Mouse (Mus musculus): ENCODE data around the gene Myg1. TPM values are rescaled to one million over a fixed set of nuclear protein-coding genes. Genes with fewer than 3 reads are reported as not detected.
"Not testable (repeated sequence)": the region's sequence is repeated elsewhere in the genome, so short reads cannot be mapped to it uniquely, and the experiment has no call there.

Gene Myg1
- polyA plus RNA-seq, 1 experiment, result 87.0 TPM

DNA sequence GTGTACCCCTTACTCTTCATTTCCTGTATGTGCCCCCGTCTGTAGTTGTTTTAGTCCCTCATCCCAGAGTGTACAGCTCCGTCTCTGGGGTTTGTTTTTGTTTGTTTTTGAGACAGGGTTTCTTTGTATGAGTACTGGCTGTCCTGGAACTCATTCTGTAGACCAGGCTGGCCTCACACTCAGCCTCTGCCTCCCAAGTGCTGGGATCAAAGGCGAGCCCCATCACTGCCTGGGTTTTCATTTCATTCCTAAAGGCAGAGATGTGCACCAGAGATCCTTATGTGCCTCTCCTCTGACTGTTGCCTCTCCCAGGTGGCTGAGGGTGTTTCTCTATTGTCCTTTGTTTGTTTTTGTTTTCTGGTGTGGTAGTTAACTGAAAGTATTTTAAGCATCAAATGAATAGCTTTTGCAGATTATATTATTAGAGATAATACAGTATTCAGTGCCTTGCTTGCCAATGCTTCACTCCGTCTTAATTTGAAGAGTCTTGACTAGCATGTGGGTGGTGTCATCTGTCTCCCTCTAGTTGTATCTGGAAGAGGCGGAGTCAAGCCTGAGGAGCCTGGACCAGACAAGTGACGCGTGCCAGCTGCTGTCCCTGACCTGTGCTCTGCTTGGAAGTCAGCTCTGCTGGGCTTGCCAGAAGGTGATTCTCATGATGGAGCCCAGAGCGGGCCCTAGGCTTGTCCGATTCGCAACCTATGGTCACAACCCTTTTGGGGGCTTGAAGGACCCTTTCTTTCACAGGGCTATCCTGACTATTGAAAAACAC, 21.2 kb upstream of the Myg1 start:
- no peak for TF ChIP-seq CTCF (IDR thresholded peaks at IDR 0.05; ENCODE audit: extremely low read depth, insufficient read depth, low read length)
- TF ChIP-seq POLR2A (IDR thresholded peaks at IDR 0.05; ENCODE audit: extremely low read depth, insufficient read depth, low read length), result no peak
- Histone ChIP-seq H3K27ac (ENCODE audit: insufficient read depth, low read length) (no peak overlapping the region), H3K4me3 (ENCODE audit: insufficient read depth, low read length) (no peak overlapping the region), H3K4me1 (ENCODE audit: control insufficient read depth, insufficient read depth, low read length) (no peaks in the 10 kb centered on the region)

DNA sequence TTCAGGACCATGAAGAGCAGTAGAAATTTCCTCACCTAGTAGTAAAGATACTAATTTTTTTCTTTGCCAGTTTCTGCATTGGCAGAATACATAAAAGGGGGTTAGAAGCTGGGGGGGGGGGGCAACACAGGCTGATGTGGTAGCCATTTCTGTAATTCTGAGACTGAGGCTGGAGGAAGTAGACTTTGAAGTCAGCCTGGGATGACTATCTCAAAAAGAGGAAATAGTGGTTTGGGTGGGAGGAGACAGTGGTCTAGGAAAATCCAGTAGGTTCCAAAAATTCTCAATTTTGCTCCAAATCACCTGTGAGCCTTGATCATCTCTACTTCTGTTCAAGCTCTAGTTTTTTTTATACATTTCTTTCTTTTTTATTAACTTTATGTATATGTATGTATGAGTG, 20.0 kb upstream of the Myg1 start:
- Histone ChIP-seq H3K4me3 (ENCODE audit: insufficient read depth, low read length) (no peak overlapping the region), H3K4me1 (ENCODE audit: control insufficient read depth, insufficient read depth, low read length) (no peaks in the 10 kb centered on the region), H3K27ac (ENCODE audit: insufficient read depth, low read length) (no peak overlapping the region)
- no peak for TF ChIP-seq POLR2A (IDR thresholded peaks at IDR 0.05; ENCODE audit: extremely low read depth, insufficient read depth, low read length)
- TF ChIP-seq CTCF (IDR thresholded peaks at IDR 0.05; ENCODE audit: extremely low read depth, insufficient read depth, low read length), result no peak

DNA sequence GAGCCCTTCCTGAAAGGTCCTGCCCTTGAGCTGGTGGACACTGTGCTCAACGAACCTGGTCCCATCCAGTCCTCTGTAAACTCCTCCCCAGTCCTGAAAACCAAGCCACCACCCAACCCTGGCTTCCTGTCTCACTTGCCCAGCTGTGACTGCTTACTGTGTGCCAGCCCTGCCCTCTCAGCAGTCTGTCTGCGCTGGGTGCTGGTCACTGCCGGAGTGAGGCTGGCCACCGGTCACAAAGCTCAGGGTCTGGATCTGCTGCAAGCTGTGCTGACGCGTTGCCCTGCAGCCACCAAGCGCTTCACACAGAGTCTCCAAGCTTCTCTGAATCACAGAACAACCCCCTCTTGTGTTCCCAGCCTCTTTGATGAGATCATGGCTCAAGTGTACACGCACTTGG, 16.2 kb upstream of the Myg1 start:
- H3K4me1 ChIP-seq (ENCODE audit: control insufficient read depth, insufficient read depth, low read length), result no peaks in the 10 kb centered on the region
- no peak overlapping the region for H3K27ac ChIP-seq (ENCODE audit: insufficient read depth, low read length)
- H3K4me3 ChIP-seq (ENCODE audit: insufficient read depth, low read length), result no peak overlapping the region
- TF ChIP-seq CTCF (IDR thresholded peaks at IDR 0.05; ENCODE audit: extremely low read depth, insufficient read depth, low read length) (no peak), POLR2A (IDR thresholded peaks at IDR 0.05; ENCODE audit: extremely low read depth, insufficient read depth, low read length) (no peak)

DNA sequence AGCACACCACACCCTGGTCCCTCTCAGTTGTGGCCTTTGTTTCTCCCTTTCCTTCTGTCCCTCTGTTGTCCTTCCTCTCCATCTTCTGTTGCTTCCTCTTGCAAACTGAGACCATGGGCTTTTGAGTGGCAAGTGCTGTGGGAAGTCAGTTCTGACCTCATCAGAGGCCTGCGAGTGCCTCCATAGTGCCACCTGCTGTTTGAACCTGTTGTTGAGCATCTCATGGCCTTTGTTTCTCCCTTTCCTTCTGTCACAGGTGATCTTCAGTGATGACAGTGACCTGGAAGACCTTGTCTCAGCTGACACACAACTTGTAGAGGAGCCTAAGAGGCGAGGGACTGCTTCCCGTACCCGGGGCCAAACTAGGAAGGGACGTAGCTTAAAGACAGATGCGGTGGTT, 15.2 kb upstream of the Myg1 start:
- no peak overlapping the region for H3K27ac ChIP-seq (ENCODE audit: insufficient read depth, low read length)

DNA sequence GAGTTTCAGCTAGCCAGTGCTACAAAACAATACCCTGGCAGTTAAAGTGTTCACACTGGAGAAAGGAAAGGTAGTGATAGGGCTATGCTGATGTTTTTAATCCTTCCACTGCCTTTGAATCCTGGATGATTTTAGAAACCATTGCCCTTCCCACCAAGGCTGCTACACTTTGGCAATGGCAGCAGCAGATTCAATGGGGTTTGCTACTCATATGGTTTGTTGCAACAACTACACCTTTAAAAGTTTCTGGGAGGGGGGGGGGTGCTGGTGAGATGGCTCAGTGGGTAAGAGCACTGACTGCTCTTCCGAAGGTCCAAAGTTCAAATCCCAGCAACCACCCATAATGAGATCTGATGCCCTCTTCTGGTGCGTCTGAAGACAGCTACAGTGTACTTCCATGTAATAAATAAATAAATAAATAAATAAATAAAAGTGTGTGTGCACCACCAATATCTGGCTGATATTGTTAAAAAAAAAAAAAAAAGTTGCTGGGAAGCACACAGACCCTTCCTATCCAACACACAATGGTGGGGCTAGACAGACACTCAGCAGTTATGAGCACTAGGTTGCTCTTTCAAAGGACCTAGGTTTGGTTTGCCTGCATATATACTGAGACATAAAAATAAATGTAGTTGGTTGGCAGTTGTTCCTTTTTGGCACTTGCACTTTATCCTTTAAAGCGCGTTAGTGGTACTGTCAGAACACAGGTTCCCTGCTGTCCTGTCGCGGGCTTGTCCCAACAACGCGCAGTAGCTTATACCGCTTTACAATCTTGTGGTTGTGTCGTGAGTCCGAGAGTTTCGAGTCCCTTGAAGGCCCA, 6.6 kb upstream of the Myg1 start:
- no peak overlapping the region; the same call in 1 of the 2 replicates for H3K4me3 ChIP-seq (ENCODE audit: insufficient read depth, low read length)
- TF ChIP-seq POLR2A (IDR thresholded peaks at IDR 0.05; ENCODE audit: extremely low read depth, insufficient read depth, low read length), result no peak
- TF ChIP-seq CTCF (IDR thresholded peaks at IDR 0.05; ENCODE audit: extremely low read depth, insufficient read depth, low read length), result no peak
- no peak overlapping the region for H3K27ac ChIP-seq (ENCODE audit: insufficient read depth, low read length)
- H3K4me1 ChIP-seq (ENCODE audit: control insufficient read depth, insufficient read depth, low read length), result no peaks in the 10 kb centered on the region; the same call in 1 of the 2 replicates

More for the DNA sequence above, 15.2 kb upstream of the Myg1 start:
- Histone ChIP-seq H3K4me1 (ENCODE audit: control insufficient read depth, insufficient read depth, low read length) (no peaks in the 10 kb centered on the region), H3K4me3 (ENCODE audit: insufficient read depth, low read length) (no peak overlapping the region)
- TF ChIP-seq POLR2A (IDR thresholded peaks at IDR 0.05; ENCODE audit: extremely low read depth, insufficient read depth, low read length) (no peak), CTCF (IDR thresholded peaks at IDR 0.05; ENCODE audit: extremely low read depth, insufficient read depth, low read length) (peak; percentile 75)

DNA sequence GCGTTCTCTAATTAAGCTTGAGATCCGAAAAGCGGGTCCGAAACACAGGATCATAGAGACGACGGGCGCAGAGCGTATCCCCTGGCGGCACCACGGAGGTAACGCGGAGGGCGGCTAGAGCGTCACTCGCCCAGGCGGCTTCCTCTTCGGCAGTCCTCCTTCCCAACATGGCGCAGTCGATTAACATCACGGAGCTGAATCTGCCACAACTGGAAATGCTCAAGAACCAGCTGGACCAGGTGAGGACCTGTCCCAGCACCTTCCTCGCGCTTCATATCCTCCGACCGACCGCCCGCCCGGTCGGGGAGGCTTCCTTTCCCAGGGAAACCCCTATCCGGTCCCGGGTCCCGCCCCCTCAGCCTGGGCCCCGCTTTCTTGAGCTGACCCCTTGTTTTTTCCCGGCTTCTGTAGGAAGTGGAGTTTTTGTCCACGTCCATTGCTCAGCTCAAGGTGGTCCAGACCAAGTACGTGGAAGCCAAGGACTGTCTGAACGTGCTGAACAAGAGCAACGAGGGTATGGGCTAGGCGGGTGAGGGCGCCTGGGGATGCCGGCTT, 5.4 kb upstream of the Myg1 start, which contains the start of gene Pfdn5:
Gene Pfdn5, plus strand, starts transcription at position 95 of the 555 bp plus-strand sequence.
- Histone ChIP-seq H3K4me1 (ENCODE audit: control insufficient read depth, insufficient read depth, low read length) (no peaks in the 10 kb centered on the region; the same call in 1 of the 2 replicates), H3K4me3 (ENCODE audit: insufficient read depth, low read length) (peak within 1 kb of the TSS; percentile 97), H3K27ac (ENCODE audit: insufficient read depth, low read length) (peak within 1 kb of the TSS; percentile 56; the same call in 1 of the 2 replicates)
- TF ChIP-seq POLR2A (IDR thresholded peaks at IDR 0.05; ENCODE audit: extremely low read depth, insufficient read depth, low read length), result peak; percentile 63; the same call in 1 of the 2 replicates
- TF ChIP-seq CTCF (IDR thresholded peaks at IDR 0.05; ENCODE audit: extremely low read depth, insufficient read depth, low read length), result 0 out of 2 replicates have a peak, but pooled peaks have one; percentile 6

DNA sequence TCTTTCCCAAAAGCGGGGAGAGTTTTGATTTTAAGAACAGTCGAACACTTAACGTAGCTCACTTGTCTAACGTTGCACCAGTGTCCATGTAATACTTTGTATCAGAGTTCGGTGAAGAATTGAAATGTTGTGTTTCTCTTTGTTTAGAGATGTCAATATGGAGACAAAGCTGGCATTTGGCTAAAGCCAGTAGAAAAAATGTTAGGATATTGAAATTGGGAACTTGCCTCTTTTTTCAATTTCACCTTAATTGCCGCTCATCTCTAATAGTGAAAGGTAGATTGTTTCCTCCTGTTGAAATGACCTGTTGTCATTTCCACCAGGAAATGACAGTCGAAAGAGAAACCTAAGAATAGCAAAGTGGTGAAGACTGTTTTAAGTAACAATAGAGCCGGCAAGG, 4.6 kb upstream of the Myg1 start:
- Histone ChIP-seq H3K4me1 (ENCODE audit: control insufficient read depth, insufficient read depth, low read length) (no peaks in the 10 kb centered on the region; the same call in 1 of the 2 replicates), H3K27ac (ENCODE audit: insufficient read depth, low read length) (no peak overlapping the region), H3K4me3 (ENCODE audit: insufficient read depth, low read length) (peak overlapping the region; percentile 97)
- no peak for TF ChIP-seq POLR2A (IDR thresholded peaks at IDR 0.05; ENCODE audit: extremely low read depth, insufficient read depth, low read length)
- no peak for TF ChIP-seq CTCF (IDR thresholded peaks at IDR 0.05; ENCODE audit: extremely low read depth, insufficient read depth, low read length)

DNA sequence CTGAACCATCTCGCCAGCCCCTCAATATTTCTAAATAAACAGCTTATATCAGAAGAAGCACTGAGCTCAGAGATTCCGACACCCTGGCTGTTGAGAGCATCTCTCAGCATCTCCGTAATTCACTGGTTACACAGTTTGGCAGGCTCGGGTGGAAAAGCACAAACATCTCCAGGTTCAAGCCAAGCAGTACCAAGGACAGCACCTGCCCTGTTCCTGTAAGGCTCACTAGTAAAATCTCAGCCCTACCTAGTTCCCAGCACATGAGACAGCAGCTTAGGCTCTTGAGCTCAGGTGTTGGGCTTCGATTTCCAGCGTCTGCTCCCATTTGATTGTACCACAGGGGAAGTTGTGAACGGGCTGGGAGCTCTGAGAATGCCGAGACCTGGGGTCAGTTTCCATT, 3.7 kb downstream of the Myg1 start:
- Histone ChIP-seq H3K27ac (ENCODE audit: insufficient read depth, low read length) (no peak overlapping the region), H3K4me3 (ENCODE audit: insufficient read depth, low read length) (no peak overlapping the region), H3K4me1 (ENCODE audit: control insufficient read depth, insufficient read depth, low read length) (peaks cover 2% of the 10 kb centered on the region; the same call in 1 of the 2 replicates)
- TF ChIP-seq POLR2A (IDR thresholded peaks at IDR 0.05; ENCODE audit: extremely low read depth, insufficient read depth, low read length), result no peak
- TF ChIP-seq CTCF (IDR thresholded peaks at IDR 0.05; ENCODE audit: extremely low read depth, insufficient read depth, low read length), result no peak

DNA sequence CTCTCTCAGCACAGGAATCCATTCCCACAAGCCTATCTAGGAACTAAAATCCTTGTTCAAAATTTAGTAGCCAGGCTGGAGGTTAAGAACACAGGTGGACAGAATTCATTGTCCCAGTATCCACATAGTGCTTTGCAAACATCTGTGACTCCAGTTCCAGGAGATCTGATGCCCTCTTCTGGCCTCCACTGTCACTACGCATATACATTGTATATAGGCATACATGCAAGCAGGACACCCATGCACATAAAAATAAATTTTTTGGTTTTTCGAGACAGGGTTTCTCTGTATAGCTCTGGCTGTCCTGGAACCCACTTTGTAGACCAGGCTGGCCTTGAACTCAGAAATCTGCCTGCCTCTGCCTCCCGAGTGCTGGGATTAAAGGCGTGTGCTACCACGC, 4.4 kb downstream of the Myg1 start:
- H3K27ac ChIP-seq (ENCODE audit: insufficient read depth, low read length); H3K4me1 ChIP-seq (ENCODE audit: control insufficient read depth, insufficient read depth, low read length); H3K4me3 ChIP-seq (ENCODE audit: insufficient read depth, low read length): not testable (repeated sequence)

All from cortical plate, adult 2 months (tissue).